Mouse (Mus musculus) left cerebral cortex, adult 2 months (tissue): ENCODE results near the gene Fam167b. TPM values are rescaled to one million over a fixed set of nuclear protein-coding genes. Genes with fewer than 3 reads are reported as not detected.
A peak's percentile ranks its signal among the peaks of the same experiment; 100 is the strongest.

Experiments used
- DNase-seq, 2 experiments: peaks; one replicate each; pipeline ENCODE4 v3.0.0; 2021 to 2022; ENCODE audit warnings: low spot score in 2 of 2, mixed read lengths in 1 of 2; ENCODE audit errors: extremely low spot score in 1 of 2
- H3K27ac ChIP-seq: fragments of 200-600 bp; 2 replicates; pipeline ENCODE4 v1.8.1; 2022
- H3K4me3 ChIP-seq: fragments of 200-600 bp; 2 replicates; pipeline ENCODE4 v1.8.1; 2022
- CTCF ChIP-seq: fragments of 200-600 bp; IDR thresholded peaks from 2 replicates; pipeline ENCODE4 v1.8.1; 2022; ENCODE audit warnings: antibody characterized with exemption, mild to moderate bottlenecking, moderate library complexity
- intact Hi-C: fragments of 180-260 bp; cut with DNase I; formaldehyde crosslinking; loops from one replicate; pipeline ENCODE4 v1.15.1; 2025
- total RNA-seq, 2 experiments: library from RNA; stranded (reverse); gene quantifications; 2 replicates each; pipeline ENCODE4 v1.2.3; 2021

Gene Fam167b
- total RNA-seq, 2 experiments from 2014 or later = 0.40 to 0.77 TPM

- H3K27ac ChIP-seq = peak within 1 kb of the TSS; percentile 99
- intact Hi-C loops = no loop called here
Measured at GRCm38 (mm10) chr4:129618786-129619691, 40.7 kb upstream of the Fam167b start, which contains the start of gene Iqcc. Gene Iqcc (minus strand): TSS chr4:129619099.

GRCm38 (mm10) chr4:129618031-129618430, 39.7 kb upstream of the Fam167b start:
- intact Hi-C loops = no loop called here
- DNase-seq = no peak
- peak overlapping the region; percentile 99 for H3K27ac ChIP-seq
- H3K4me3 ChIP-seq = peak overlapping the region; percentile 73
- no peak for TF ChIP-seq CTCF

More at GRCm38 (mm10) chr4:129618786-129619691, 40.7 kb upstream of the Fam167b start, which contains the start of gene Iqcc:
- TF ChIP-seq CTCF = no peak
- H3K4me3 ChIP-seq = peak within 1 kb of the TSS; percentile 73
- DNase-seq = peak; percentile 96 to 97

- no peak overlapping the region for H3K4me3 ChIP-seq
- H3K27ac ChIP-seq = no peak overlapping the region
- TF ChIP-seq CTCF = no peak
- DNase-seq = no peak
- intact Hi-C loops = no loop called here
Measured at GRCm38 (mm10) chr4:129617121-129617641, 38.8 kb upstream of the Fam167b start.

- Histone ChIP-seq H3K27ac (no peak overlapping the region), H3K4me3 (no peak overlapping the region)
- no peak for DNase-seq
- intact Hi-C loops = no loop called here
- TF ChIP-seq CTCF = no peak
Measured at GRCm38 (mm10) chr4:129616631-129617030, 38.3 kb upstream of the Fam167b start.

DNA sequence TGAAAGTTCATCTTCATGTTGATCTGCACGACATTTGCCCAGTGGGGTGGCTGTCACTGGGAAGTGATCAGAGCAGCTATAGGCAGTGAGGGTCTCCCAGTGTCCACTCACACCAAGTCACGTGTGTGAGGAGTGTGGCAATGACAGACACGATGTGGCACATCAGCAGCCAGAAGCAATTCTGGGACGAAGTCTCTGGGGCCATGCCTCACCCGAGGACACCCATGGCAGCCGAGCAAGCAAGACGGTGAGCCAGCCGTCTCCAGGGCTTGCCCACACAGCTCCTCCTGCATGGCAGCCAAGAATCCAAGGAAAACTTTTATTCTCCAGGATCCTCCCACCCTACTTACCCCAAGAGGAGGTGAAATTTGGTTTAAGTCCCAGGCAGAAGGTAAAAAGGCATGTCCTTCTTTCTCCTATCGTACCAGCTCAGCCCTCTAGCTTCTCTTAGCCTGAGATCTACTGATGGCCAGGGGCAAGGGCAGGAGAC, 37.5 kb upstream of the Fam167b start:
- no peak for TF ChIP-seq CTCF
- no peak for DNase-seq
- intact Hi-C loops = no loop called here
- H3K27ac ChIP-seq = no peak overlapping the region
- no peak overlapping the region for H3K4me3 ChIP-seq

DNA sequence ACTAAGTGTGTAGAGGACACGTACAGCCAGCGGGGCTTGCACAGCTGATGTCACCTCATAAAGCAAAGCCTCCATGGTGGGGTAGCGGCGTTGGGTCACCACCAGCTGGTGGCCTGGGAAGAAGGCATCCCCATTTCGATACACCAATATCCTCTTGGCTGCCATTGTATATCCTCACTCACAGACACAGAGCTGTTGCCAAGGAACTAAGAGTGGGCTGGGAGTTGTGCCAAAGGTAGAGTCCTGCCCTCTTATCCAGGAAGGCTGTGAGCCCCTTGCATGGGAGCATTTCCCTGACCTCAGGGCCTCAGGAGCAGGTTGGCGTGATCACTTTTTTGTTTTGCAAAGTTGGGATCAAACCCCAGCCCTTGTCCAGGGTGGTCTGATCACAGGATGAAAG, 35.7 kb upstream of the Fam167b start, which contains the start of gene Dcdc2b:
Gene Dcdc2b (minus strand): TSS at position 165 of the 400 bp plus-strand sequence.
- Histone ChIP-seq H3K4me3 (no peak within 1 kb of the TSS), H3K27ac (no peak within 1 kb of the TSS)
- DNase-seq = no peak
- no peak for TF ChIP-seq CTCF
- intact Hi-C loops = no loop called here

- Histone ChIP-seq H3K27ac (no peak overlapping the region), H3K4me3 (no peak overlapping the region)
- intact Hi-C loops = no loop called here
- DNase-seq = no peak
- TF ChIP-seq CTCF = no peak
Measured at GRCm38 (mm10) chr4:129610472-129610871, 32.1 kb upstream of the Fam167b start.

DNA sequence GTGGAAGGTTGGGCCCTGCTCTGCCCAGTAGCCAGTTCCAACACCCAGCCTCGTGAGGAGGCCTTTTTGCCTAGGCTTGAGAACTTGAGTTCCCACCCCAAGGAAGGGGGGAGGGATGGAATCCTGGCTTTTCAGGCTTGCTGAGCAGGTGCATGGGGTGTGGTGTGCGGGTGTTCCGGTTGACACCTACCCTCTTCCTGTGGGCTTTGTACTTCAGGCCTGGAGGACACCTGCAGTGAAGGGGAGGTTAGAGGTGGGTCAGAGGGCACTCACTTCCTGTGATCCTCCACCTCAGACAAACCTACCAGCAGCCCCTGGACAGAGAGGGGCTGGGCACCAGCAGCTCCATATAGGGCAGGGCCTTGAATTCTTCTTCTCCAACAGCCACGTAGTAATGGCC, 31.7 kb upstream of the Fam167b start:
- intact Hi-C loops = no loop called here

DNA sequence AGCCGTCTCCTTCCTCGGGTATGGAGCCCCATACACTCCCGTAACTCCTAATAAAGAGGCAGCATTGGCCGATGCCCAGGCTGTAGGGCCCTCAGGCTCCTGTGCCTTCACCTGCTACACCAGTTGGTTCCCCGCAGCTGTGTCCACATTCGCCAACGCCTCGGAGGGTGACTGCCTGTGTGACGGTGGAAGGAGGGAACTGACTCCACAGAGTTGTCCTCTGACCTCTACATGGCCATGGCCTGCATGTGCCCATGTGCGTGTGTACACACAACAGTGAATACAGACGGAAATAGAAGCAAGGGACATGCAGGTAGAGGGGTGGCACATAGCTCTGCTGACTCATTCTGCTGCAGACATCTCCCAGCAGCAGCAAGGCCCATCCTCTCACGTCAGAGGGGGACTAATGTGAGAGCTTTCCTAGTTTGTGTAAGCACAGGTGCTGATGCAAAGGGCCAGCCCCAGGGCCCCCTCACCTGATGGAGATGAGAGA, 30.8 kb upstream of the Fam167b start:
- Histone ChIP-seq H3K27ac (no peak overlapping the region; the same call in 1 of the 2 replicates), H3K4me3 (no peak overlapping the region)
- TF ChIP-seq CTCF = no peak
- intact Hi-C loops = loop anchor here (5.0 kb wide), 1 partner anchor 117 kb away; the partner anchor contains the start of genes Fam229a and Tssk3
- no peak for DNase-seq

More for the DNA sequence above, 31.7 kb upstream of the Fam167b start:
- H3K27ac ChIP-seq = no peak overlapping the region
- DNase-seq = no peak
- no peak for TF ChIP-seq CTCF
- H3K4me3 ChIP-seq = no peak overlapping the region

DNA sequence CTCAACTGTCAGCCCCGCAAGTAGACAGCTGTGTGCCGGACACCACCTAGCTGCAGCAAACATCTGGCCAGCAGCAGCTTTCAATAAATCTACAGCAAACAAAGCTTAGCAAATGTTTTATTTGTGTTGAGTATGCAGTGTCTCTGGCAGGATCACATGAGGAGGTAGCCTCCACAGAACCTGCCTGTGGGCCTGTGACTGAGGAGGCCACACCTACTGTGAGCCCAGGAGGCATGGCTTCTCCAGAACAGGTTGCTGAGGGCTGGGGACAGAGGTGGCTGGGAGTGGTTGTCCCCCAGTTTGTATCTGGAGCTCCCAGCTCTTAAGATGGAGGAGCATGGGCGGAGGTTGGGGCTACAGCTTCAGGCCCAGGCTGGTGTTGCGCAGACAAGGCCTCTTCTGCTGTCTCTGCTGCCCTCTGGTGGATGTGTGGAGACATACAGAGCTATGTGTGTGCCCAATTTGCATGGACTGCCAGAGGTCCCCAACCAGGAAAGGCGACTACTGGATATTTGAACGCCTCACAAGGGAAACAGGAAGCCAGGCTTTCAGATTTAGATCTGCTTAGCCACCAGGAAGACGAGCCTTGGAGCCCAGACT, 30.2 kb upstream of the Fam167b start:
- H3K4me3 ChIP-seq = no peak overlapping the region
- peak; percentile 88 for TF ChIP-seq CTCF
- intact Hi-C loops = loop anchor here (5.0 kb wide), 1 partner anchor 116 kb away; the partner anchor contains the start of genes Fam229a and Tssk3
- peak; percentile 72 to 79 for DNase-seq
- H3K27ac ChIP-seq = peak overlapping the region; percentile 79
